Mouse (Mus musculus): ENCODE data around the gene Epha2. TPM values are rescaled to one million over a fixed set of nuclear protein-coding genes. Genes with fewer than 3 reads are reported as not detected.

Gene Epha2
- polyA plus RNA-seq, 1 experiment = not detected

- TF ChIP-seq CTCF (IDR thresholded peaks at IDR 0.05; ENCODE audit: insufficient read depth, low read depth, low read length) (no peak), POLR2A (IDR thresholded peaks at IDR 0.05; ENCODE audit: insufficient read depth, low read depth, low read length) (no peak)
- Histone ChIP-seq H3K27ac (ENCODE audit: insufficient read depth, low read depth, low read length) (no peak overlapping the region), H3K4me3 (ENCODE audit: insufficient read depth, low read depth, low read length) (no peak overlapping the region), H3K4me1 (ENCODE audit: control insufficient read depth, insufficient read depth, low read length) (peaks cover 15% of the 10 kb centered on the region)
- WGBS = 42% methylated on average over 23 of the region's 23 CpGs
Observed at GRCm38 (mm10) chr4:141274485-141275341, 26.3 kb upstream of the Epha2 start.

DNA sequence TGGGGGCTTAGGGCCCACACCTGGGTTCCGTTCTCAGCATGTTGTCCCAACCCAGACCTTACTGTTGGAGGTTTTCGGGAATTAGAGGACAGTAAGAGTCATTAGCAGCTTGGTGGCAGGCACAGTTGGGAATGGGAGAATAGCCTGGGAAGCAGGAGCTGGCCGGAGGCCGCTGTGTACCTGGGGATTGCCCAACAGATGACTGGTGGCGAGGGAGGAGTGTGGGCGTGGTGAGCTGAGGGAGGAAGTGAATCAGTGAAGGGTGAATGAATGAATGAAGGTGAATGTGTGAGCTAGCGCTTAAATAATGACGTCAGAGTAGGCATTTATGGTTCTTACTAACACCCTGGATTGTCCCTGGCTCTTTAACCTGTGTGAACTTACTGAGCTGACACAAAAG, 23.9 kb upstream of the Epha2 start:
- Histone ChIP-seq H3K4me1 (ENCODE audit: control insufficient read depth, insufficient read depth, low read length) (peaks cover 15% of the 10 kb centered on the region), H3K27ac (ENCODE audit: insufficient read depth, low read depth, low read length) (no peak overlapping the region), H3K4me3 (ENCODE audit: insufficient read depth, low read depth, low read length) (no peak overlapping the region)
- 93% methylated on average over 8 of the region's 8 CpGs for WGBS
- no peak for TF ChIP-seq CTCF (IDR thresholded peaks at IDR 0.05; ENCODE audit: insufficient read depth, low read depth, low read length)
- no peak for TF ChIP-seq POLR2A (IDR thresholded peaks at IDR 0.05; ENCODE audit: insufficient read depth, low read depth, low read length)

- TF ChIP-seq CTCF (IDR thresholded peaks at IDR 0.05; ENCODE audit: insufficient read depth, low read depth, low read length) (no peak), POLR2A (IDR thresholded peaks at IDR 0.05; ENCODE audit: insufficient read depth, low read depth, low read length) (no peak)
- H3K4me3 ChIP-seq (ENCODE audit: insufficient read depth, low read depth, low read length) = no peak overlapping the region
- WGBS = 70% methylated on average over 7 of the region's 7 CpGs
- no peak overlapping the region for H3K27ac ChIP-seq (ENCODE audit: insufficient read depth, low read depth, low read length)
- H3K4me1 ChIP-seq (ENCODE audit: control insufficient read depth, insufficient read depth, low read length) = peaks cover 11% of the 10 kb centered on the region
Observed at GRCm38 (mm10) chr4:141278154-141278553, 22.9 kb upstream of the Epha2 start.

DNA sequence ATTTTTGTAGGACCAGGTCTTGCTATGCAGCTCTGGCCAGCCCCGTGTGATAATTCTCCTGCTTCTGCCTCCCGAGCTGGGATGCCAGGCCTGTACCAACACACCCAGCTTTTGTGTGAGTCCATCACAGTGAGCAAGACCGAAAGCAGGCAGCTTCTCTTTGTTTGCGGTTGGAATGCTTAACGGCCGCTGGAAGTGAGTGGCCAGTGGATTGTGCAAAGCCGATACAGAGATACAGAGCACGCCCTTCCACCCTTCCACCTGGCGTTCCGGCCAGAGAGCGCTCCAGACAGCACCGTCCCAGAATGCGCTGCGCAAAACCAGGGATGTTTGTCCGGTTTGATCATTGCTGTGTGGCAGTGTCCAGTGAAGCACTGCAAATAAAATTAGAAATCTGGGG, 21.7 kb upstream of the Epha2 start:
- TF ChIP-seq POLR2A (IDR thresholded peaks at IDR 0.05; ENCODE audit: insufficient read depth, low read depth, low read length) = no peak
- no peak for TF ChIP-seq CTCF (IDR thresholded peaks at IDR 0.05; ENCODE audit: insufficient read depth, low read depth, low read length)
- Histone ChIP-seq H3K4me1 (ENCODE audit: control insufficient read depth, insufficient read depth, low read length) (peaks cover 5% of the 10 kb centered on the region; the same call in 1 of the 2 replicates), H3K27ac (ENCODE audit: insufficient read depth, low read depth, low read length) (no peak overlapping the region), H3K4me3 (ENCODE audit: insufficient read depth, low read depth, low read length) (no peak overlapping the region)
- 76% methylated on average over 15 of the region's 15 CpGs for WGBS

DNA sequence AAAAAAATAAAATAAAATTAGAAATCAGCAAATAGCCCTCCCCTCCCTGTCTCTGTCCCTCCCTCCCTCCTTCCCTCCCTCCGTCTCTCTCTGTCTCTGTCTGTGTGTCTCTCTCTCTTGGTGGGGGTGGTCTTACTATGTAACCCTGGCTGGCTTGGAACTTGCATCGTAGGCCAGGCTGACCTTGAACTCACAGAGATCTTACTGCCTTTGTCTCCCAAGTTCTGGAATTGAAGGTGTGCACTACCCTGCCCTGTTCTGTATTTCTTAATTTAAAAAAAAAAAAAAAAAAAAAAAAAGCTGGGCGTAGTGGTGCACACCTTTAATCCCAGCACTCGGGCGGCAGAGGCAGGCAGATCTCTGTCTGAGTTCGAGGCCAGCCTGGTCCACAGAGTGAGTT, 21.3 kb upstream of the Epha2 start:
- H3K27ac ChIP-seq (ENCODE audit: insufficient read depth, low read depth, low read length) = no peak overlapping the region
- 95% methylated on average over 6 of the region's 6 CpGs for WGBS
- TF ChIP-seq POLR2A (IDR thresholded peaks at IDR 0.05; ENCODE audit: insufficient read depth, low read depth, low read length) = no peak
- TF ChIP-seq CTCF (IDR thresholded peaks at IDR 0.05; ENCODE audit: insufficient read depth, low read depth, low read length) = no peak

DNA sequence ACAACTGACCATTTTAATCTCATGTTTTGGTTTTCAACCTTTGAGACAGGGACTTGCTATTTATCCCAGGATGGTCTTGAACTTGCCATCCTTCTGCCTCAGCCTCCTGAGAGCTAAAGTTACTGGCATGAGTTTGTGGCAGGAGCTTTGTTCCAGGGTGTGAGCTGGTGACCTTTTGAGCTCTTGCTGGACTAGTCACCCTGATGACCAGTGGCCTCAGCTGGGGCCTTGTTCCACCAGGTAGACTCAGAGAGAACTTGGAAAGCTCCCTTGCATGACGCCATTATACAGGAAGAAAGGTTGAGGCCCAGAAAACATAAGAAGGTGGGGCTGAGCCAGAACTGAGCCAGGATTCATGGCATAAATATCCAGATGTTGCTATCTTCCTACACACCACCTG, 20.6 kb upstream of the Epha2 start:
- TF ChIP-seq POLR2A (IDR thresholded peaks at IDR 0.05; ENCODE audit: insufficient read depth, low read depth, low read length) (no peak), CTCF (IDR thresholded peaks at IDR 0.05; ENCODE audit: insufficient read depth, low read depth, low read length) (no peak)
- WGBS = 97% methylated on average over 1 of the region's 1 CpGs
- no peaks in the 10 kb centered on the region for H3K4me1 ChIP-seq (ENCODE audit: control insufficient read depth, insufficient read depth, low read length)

More for the DNA sequence above, 21.3 kb upstream of the Epha2 start:
- Histone ChIP-seq H3K4me3 (ENCODE audit: insufficient read depth, low read depth, low read length) (no peak overlapping the region), H3K4me1 (ENCODE audit: control insufficient read depth, insufficient read depth, low read length) (peaks cover under 1% of the 10 kb centered on the region; the same call in 1 of the 2 replicates)

GRCm38 (mm10) chr4:141281153-141281552, 19.9 kb upstream of the Epha2 start:
- Histone ChIP-seq H3K27ac (ENCODE audit: insufficient read depth, low read depth, low read length) (no peak overlapping the region), H3K4me1 (ENCODE audit: control insufficient read depth, insufficient read depth, low read length) (no peaks in the 10 kb centered on the region), H3K4me3 (ENCODE audit: insufficient read depth, low read depth, low read length) (no peak overlapping the region)
- WGBS = 76% methylated on average over 6 of the region's 6 CpGs
- TF ChIP-seq CTCF (IDR thresholded peaks at IDR 0.05; ENCODE audit: insufficient read depth, low read depth, low read length) (no peak), POLR2A (IDR thresholded peaks at IDR 0.05; ENCODE audit: insufficient read depth, low read depth, low read length) (no peak)

More for the DNA sequence above, 20.6 kb upstream of the Epha2 start:
- Histone ChIP-seq H3K4me3 (ENCODE audit: insufficient read depth, low read depth, low read length) (no peak overlapping the region), H3K27ac (ENCODE audit: insufficient read depth, low read depth, low read length) (no peak overlapping the region)

DNA sequence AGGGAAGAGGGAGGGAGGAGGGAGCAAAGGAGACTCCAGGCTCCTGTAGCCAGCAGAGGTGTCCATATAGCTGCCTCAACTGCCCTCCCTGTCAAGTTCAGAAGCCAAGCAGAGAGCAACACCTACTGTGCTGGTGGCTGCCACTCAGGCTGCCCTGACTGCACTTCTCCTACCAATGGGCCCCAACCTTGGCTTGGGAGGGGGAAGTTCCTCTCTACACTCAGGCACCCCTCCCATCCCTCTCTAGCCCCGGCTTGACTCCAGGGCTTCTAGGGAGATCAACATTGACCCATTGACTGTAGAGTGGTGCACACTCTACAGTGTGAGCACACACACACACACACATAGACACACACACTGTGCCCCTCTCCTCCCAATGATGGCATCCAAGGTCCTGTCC, 19.5 kb upstream of the Epha2 start:
- WGBS = 74% methylated on average over 1 of the region's 1 CpGs
- H3K4me3 ChIP-seq (ENCODE audit: insufficient read depth, low read depth, low read length) = no peak overlapping the region
- no peaks in the 10 kb centered on the region for H3K4me1 ChIP-seq (ENCODE audit: control insufficient read depth, insufficient read depth, low read length)
- H3K27ac ChIP-seq (ENCODE audit: insufficient read depth, low read depth, low read length) = no peak overlapping the region
- TF ChIP-seq CTCF (IDR thresholded peaks at IDR 0.05; ENCODE audit: insufficient read depth, low read depth, low read length) (no peak), POLR2A (IDR thresholded peaks at IDR 0.05; ENCODE audit: insufficient read depth, low read depth, low read length) (no peak)

- TF ChIP-seq POLR2A (IDR thresholded peaks at IDR 0.05; ENCODE audit: insufficient read depth, low read depth, low read length) (no peak), CTCF (IDR thresholded peaks at IDR 0.05; ENCODE audit: insufficient read depth, low read depth, low read length) (no peak)
- no peak overlapping the region for H3K4me3 ChIP-seq (ENCODE audit: insufficient read depth, low read depth, low read length)
- H3K27ac ChIP-seq (ENCODE audit: insufficient read depth, low read depth, low read length) = no peak overlapping the region
- 79% methylated on average over 3 of the region's 3 CpGs for WGBS
- H3K4me1 ChIP-seq (ENCODE audit: control insufficient read depth, insufficient read depth, low read length) = no peaks in the 10 kb centered on the region
Observed at GRCm38 (mm10) chr4:141282087-141282486, 19.0 kb upstream of the Epha2 start.
